Mouse (Mus musculus) lung, embryonic 15.5 days (tissue): ENCODE measurements around the gene Hdac4. TPM values are rescaled to one million over a fixed set of nuclear protein-coding genes. Genes with fewer than 3 reads are reported as not detected.
A peak's percentile ranks its signal among the peaks of the same experiment; 100 is the strongest.

Experiments used
- ATAC-seq: fragments of 200-750 bp; cut with Nextera tagmentation; 2 replicates; pipeline ENCODE4 v1.8.0; 2017; ENCODE audit warnings: moderate number of reproducible peaks, borderline replicate concordance; ENCODE audit not compliant: low FRiP score, low TSS enrichment; ENCODE audit errors: extremely low read depth
- H3K27ac ChIP-seq: fragments of 300-500 bp; sonication (generic); 2 replicates; pipeline ENCODE4 v1.5.1; 2015; ENCODE audit warnings: moderate library complexity, mild to moderate bottlenecking, inconsistent platforms
- H3K27me3 ChIP-seq: fragments of 300-500 bp; sonication (generic); 2 replicates; pipeline ENCODE4 v1.6.1; 2015; ENCODE audit warnings: inconsistent platforms
- H3K36me3 ChIP-seq: fragments of 300-500 bp; sonication (generic); 2 replicates; pipeline ENCODE4 v1.6.1; 2015; ENCODE audit warnings: inconsistent platforms
- H3K4me1 ChIP-seq: fragments of 300-500 bp; sonication (generic); 2 replicates; pipeline ENCODE4 v1.6.1; 2015; ENCODE audit warnings: inconsistent platforms
- H3K4me2 ChIP-seq: fragments of 300-500 bp; sonication (generic); 2 replicates; pipeline ENCODE4 v1.6.1; 2015; ENCODE audit warnings: inconsistent platforms, mild to moderate bottlenecking, moderate library complexity
- H3K4me3 ChIP-seq: fragments of 300-500 bp; sonication (generic); 2 replicates; pipeline ENCODE4 v1.5.1; 2015; ENCODE audit warnings: mild to moderate bottlenecking, inconsistent platforms
- H3K9ac ChIP-seq: fragments of 300-500 bp; sonication (generic); 2 replicates; pipeline ENCODE4 v1.6.1; 2015; ENCODE audit warnings: inconsistent platforms
- H3K9me3 ChIP-seq: fragments of 300-500 bp; sonication (generic); 2 replicates; pipeline ENCODE4 v1.6.1; 2016; ENCODE audit warnings: inconsistent platforms
- WGBS: fragments of 180-500 bp; shearing (Covaris S2); methylation state at CpG from one replicate; pipeline ENCODE4 v1.1.7; 2015; 5-methylcytosine and 5-hydroxymethylcytosine counted together
- polyA plus RNA-seq: library from polyadenylated mRNA; unstranded; fragments of >200 nt; fragmentation: Nextera tagmentation; extraction: Ambion mirVana; gene quantifications from 2 replicates; pipeline ENCODE4 v1.2.1, GENCODE M21; 2015

Hdac4 gene
- polyA plus RNA-seq, 1 experiment from 2014 or later: 19.1 TPM

GRCm38 (mm10) chr1:92034247-92034646 is 161.3 kb downstream of the Hdac4 start:
- H3K4me3 ChIP-seq: no peak overlapping the region
- H3K36me3 ChIP-seq: no peaks in the 10 kb centered on the region
- no peaks in the 10 kb centered on the region for H3K9me3 ChIP-seq
- H3K27ac ChIP-seq: no peak overlapping the region
- no peak overlapping the region for H3K9ac ChIP-seq
- no peaks in the 10 kb centered on the region for H3K27me3 ChIP-seq
- H3K4me2 ChIP-seq: no peak overlapping the region
- H3K4me1 ChIP-seq: no peaks in the 10 kb centered on the region
- ATAC-seq: no peak
- WGBS: 82% methylated on average over 3 of the region's 3 CpGs

- Histone ChIP-seq H3K4me3 (no peak overlapping the region), H3K27ac (no peak overlapping the region), H3K4me2 (no peak overlapping the region), H3K4me1 (no peaks in the 10 kb centered on the region), H3K36me3 (no peaks in the 10 kb centered on the region), H3K9ac (no peak overlapping the region), H3K9me3 (no peaks in the 10 kb centered on the region), H3K27me3 (no peaks in the 10 kb centered on the region)
- ATAC-seq: no peak
- 85% methylated on average over 7 of the region's 7 CpGs for WGBS
These were observed 162.0 kb downstream of the Hdac4 start for GRCm38 (mm10) chr1:92033463-92033862.

- no peak overlapping the region for H3K4me2 ChIP-seq
- H3K27me3 ChIP-seq: no peaks in the 10 kb centered on the region
- no peak; the same call in 1 of the 2 replicates for ATAC-seq
- H3K4me3 ChIP-seq: no peak overlapping the region
- H3K9me3 ChIP-seq: no peaks in the 10 kb centered on the region
- H3K27ac ChIP-seq: no peak overlapping the region
- no peak overlapping the region for H3K9ac ChIP-seq
- 0 out of 2 replicates have a peak, but pooled peaks cover 2% of the 10 kb centered on the region for H3K36me3 ChIP-seq
- WGBS: 52% methylated on average over 6 of the region's 6 CpGs
- no peaks in the 10 kb centered on the region for H3K4me1 ChIP-seq
These were observed 165.0 kb downstream of the Hdac4 start for GRCm38 (mm10) chr1:92030541-92030940.

- no peak overlapping the region for H3K4me3 ChIP-seq
- H3K36me3 ChIP-seq: 0 out of 2 replicates have a peak, but pooled peaks cover 2% of the 10 kb centered on the region
- H3K4me1 ChIP-seq: no peaks in the 10 kb centered on the region
- H3K9ac ChIP-seq: no peak overlapping the region
- no peaks in the 10 kb centered on the region for H3K27me3 ChIP-seq
- no peak for ATAC-seq
- no peak overlapping the region for H3K4me2 ChIP-seq
- 88% methylated on average over 2 of the region's 2 CpGs for WGBS
- no peaks in the 10 kb centered on the region for H3K9me3 ChIP-seq
- no peak overlapping the region for H3K27ac ChIP-seq
These were observed 167.3 kb downstream of the Hdac4 start for GRCm38 (mm10) chr1:92028158-92028557.

- Histone ChIP-seq H3K9ac (no peak overlapping the region), H3K36me3 (0 out of 2 replicates have a peak, but pooled peaks cover 2% of the 10 kb centered on the region), H3K4me1 (no peaks in the 10 kb centered on the region), H3K27me3 (no peaks in the 10 kb centered on the region), H3K4me3 (no peak overlapping the region), H3K27ac (no peak overlapping the region), H3K4me2 (no peak overlapping the region), H3K9me3 (no peaks in the 10 kb centered on the region)
- ATAC-seq: no peak
- WGBS: 84% methylated on average over 3 of the region's 3 CpGs
These were observed 169.1 kb downstream of the Hdac4 start for GRCm38 (mm10) chr1:92026351-92026750.

- Histone ChIP-seq H3K9ac (no peak overlapping the region), H3K36me3 (0 out of 2 replicates have a peak, but pooled peaks cover 2% of the 10 kb centered on the region), H3K4me2 (no peak overlapping the region), H3K4me1 (no peaks in the 10 kb centered on the region), H3K9me3 (no peaks in the 10 kb centered on the region), H3K27me3 (no peaks in the 10 kb centered on the region), H3K27ac (no peak overlapping the region), H3K4me3 (no peak overlapping the region)
- WGBS: 80% methylated on average over 3 of the region's 3 CpGs
- no peak for ATAC-seq
These were observed 171.6 kb downstream of the Hdac4 start for GRCm38 (mm10) chr1:92023906-92024305.

GRCm38 (mm10) chr1:92022009-92022408 is 173.5 kb downstream of the Hdac4 start:
- H3K4me2 ChIP-seq: no peak overlapping the region
- H3K4me3 ChIP-seq: no peak overlapping the region
- no peaks in the 10 kb centered on the region for H3K9me3 ChIP-seq
- no peak for ATAC-seq
- no peaks in the 10 kb centered on the region for H3K4me1 ChIP-seq
- H3K27ac ChIP-seq: no peak overlapping the region
- H3K36me3 ChIP-seq: 0 out of 2 replicates have a peak, but pooled peaks cover 2% of the 10 kb centered on the region
- no peaks in the 10 kb centered on the region for H3K27me3 ChIP-seq
- no peak overlapping the region for H3K9ac ChIP-seq
- WGBS: 72% methylated on average over 4 of the region's 4 CpGs

GRCm38 (mm10) chr1:92015938-92016672 is 179.4 kb downstream of the Hdac4 start:
- Histone ChIP-seq H3K4me3 (no peak overlapping the region), H3K36me3 (no peaks in the 10 kb centered on the region), H3K4me1 (no peaks in the 10 kb centered on the region), H3K27ac (no peak overlapping the region), H3K9me3 (no peaks in the 10 kb centered on the region), H3K9ac (no peak overlapping the region), H3K4me2 (no peak overlapping the region), H3K27me3 (no peaks in the 10 kb centered on the region)
- ATAC-seq: no peak
- 46% methylated on average over 4 of the region's 4 CpGs for WGBS

- Histone ChIP-seq H3K4me1 (no peaks in the 10 kb centered on the region), H3K4me3 (no peak overlapping the region), H3K27me3 (no peaks in the 10 kb centered on the region), H3K9me3 (no peaks in the 10 kb centered on the region), H3K9ac (no peak overlapping the region), H3K27ac (no peak overlapping the region), H3K4me2 (no peak overlapping the region), H3K36me3 (no peaks in the 10 kb centered on the region)
- no peak for ATAC-seq
These were observed 180.2 kb downstream of the Hdac4 start for GRCm38 (mm10) chr1:92015252-92015651.

GRCm38 (mm10) chr1:92014496-92014895 is 181.0 kb downstream of the Hdac4 start:
- no peak overlapping the region for H3K9ac ChIP-seq
- no peak overlapping the region for H3K4me2 ChIP-seq
- H3K27me3 ChIP-seq: no peaks in the 10 kb centered on the region
- H3K27ac ChIP-seq: no peak overlapping the region
- H3K36me3 ChIP-seq: no peaks in the 10 kb centered on the region
- no peaks in the 10 kb centered on the region for H3K4me1 ChIP-seq
- H3K9me3 ChIP-seq: no peaks in the 10 kb centered on the region
- H3K4me3 ChIP-seq: no peak overlapping the region
- ATAC-seq: no peak

GRCm38 (mm10) chr1:92006666-92007065 is 188.8 kb downstream of the Hdac4 start:
- ATAC-seq: no peak
- Histone ChIP-seq H3K27me3 (no peaks in the 10 kb centered on the region), H3K4me2 (no peak overlapping the region), H3K9ac (no peak overlapping the region), H3K36me3 (no peaks in the 10 kb centered on the region), H3K27ac (no peak overlapping the region), H3K9me3 (no peaks in the 10 kb centered on the region), H3K4me3 (no peak overlapping the region), H3K4me1 (peaks cover 4% of the 10 kb centered on the region; the same call in 1 of the 2 replicates)
- 48% methylated on average over 1 of the region's 1 CpGs for WGBS

GRCm38 (mm10) chr1:92005617-92005940 is 189.9 kb downstream of the Hdac4 start:
- no peaks in the 10 kb centered on the region for H3K9me3 ChIP-seq
- no peak overlapping the region for H3K4me3 ChIP-seq
- no peak for ATAC-seq
- WGBS: 60% methylated on average over 2 of the region's 2 CpGs
- H3K4me1 ChIP-seq: peaks cover 4% of the 10 kb centered on the region; the same call in 1 of the 2 replicates
- H3K4me2 ChIP-seq: no peak overlapping the region
- no peaks in the 10 kb centered on the region for H3K36me3 ChIP-seq
- no peaks in the 10 kb centered on the region for H3K27me3 ChIP-seq
- H3K27ac ChIP-seq: 0 out of 2 replicates have a peak overlapping the region, but pooled peaks have one; percentile 3
- H3K9ac ChIP-seq: no peak overlapping the region
